Mouse (Mus musculus) right cerebral cortex, postnatal 14 days (tissue): ENCODE measurements around the gene Susd1.

Experiments
- DNase-seq: peaks from one replicate; pipeline ENCODE4 v3.0.0; 2022

Gene Susd1

DNA sequence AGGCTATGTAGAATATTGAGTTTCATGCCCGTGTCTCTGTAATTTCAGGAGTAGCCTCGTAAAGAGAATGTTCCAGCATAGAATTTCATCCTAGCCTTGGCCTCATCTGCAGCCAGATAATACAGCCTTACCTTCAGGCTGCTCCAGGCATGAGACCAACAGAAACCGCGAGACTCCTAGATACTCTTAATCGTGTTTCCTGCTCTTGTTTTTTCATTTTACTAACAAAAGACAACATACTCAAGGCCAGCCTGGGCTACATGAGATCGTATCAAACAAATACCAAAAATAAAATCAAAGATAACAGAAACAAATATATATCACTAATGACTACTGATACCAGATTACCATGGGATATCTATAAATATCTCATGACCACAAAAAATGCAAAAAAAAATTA lies 9.3 kb downstream of the Susd1 start:
- DNase-seq: no peak

DNA sequence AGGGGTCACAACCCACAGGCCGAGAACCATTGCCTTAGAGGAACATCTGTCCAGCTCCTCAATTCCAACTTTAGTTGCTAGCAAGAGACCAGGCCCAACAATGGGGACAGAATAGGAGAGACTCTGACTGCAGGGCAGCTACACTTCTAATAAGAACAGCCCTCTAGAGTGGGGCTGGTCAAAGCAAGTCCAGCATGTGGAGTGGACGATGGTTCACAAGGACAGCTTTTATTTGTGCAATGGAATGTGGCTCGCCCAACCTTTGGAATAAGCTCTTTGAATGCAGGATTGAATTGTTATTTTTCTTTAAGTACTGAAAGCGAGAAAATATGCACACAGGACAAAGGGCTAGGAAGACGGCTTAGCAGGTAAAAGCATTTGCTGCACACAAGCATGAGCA lies 12.0 kb downstream of the Susd1 start:
- DNase-seq: no peak

DNA sequence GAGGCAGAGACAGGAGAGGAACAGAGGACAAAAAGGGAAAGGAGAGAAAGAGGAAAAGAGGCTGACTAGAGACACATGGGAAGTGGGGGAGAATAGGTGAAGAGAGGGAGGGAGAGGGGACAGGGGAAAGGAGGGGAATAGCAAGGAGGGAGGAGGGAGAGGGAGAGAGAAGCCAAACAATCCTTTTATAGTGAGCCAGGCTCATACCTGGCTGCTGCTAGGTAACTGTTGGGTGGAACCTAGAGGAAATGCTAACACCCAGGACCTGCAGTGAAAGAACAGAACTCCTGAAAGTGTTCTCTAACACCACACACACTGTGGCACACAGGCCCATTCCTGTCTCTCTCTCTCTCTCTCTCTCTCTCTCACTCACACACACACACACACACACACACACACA lies 15.6 kb downstream of the Susd1 start:
- DNase-seq: no peak

DNA sequence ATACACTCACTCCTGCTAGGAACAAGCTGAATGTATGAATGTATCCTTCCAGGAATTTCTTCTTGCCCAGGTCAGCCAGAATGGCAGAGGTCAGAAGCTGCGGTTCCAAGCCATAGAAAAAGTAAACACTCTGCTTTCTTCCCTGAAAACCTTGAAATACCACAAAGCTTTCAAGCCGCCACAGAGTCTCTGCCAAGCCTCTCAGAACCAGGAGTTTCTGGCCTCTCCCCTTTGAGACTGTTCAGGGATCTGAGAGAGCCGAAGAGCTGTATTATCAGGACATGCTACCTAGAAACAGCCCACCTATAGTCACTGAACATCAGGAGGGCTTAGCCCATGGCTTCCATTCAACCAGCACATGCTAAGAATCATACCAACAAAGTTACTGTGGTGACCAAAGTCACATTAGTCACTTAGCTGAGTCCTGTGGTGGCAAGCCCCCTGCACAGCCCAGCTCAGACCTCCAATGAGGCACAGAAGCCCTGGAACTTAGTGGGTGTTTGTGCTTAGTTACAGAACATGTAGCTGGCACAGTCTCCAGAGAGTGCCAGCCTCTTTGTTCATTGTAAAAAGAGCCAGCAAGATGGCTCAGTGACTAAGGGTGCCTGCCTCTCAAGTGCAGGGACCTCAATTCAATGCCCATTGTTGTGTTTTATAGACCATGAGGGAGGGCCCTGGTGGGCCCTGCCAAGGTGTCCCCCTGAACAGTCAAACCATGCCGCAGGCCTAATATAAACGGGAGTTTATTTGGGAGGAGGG lies 16.2 kb downstream of the Susd1 start:
- no peak for DNase-seq

DNA sequence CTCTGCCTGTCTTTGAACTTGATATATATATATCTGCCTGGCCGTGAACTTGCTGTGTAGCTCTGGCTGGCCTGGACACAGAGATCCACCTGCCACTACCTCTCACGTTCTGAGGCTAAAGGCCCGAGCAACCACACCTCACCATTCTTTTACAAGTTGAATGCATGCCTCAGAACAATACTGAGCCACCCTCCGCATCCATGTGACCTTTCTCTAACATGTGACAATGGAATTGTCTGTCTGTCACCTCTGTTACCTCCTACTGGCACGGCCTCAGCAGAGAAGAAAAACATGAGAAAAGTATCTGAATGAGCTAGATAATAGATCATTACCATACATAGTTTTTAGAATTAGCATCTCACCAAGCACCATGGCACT lies 17.1 kb downstream of the Susd1 start:
- DNase-seq: no peak

DNA sequence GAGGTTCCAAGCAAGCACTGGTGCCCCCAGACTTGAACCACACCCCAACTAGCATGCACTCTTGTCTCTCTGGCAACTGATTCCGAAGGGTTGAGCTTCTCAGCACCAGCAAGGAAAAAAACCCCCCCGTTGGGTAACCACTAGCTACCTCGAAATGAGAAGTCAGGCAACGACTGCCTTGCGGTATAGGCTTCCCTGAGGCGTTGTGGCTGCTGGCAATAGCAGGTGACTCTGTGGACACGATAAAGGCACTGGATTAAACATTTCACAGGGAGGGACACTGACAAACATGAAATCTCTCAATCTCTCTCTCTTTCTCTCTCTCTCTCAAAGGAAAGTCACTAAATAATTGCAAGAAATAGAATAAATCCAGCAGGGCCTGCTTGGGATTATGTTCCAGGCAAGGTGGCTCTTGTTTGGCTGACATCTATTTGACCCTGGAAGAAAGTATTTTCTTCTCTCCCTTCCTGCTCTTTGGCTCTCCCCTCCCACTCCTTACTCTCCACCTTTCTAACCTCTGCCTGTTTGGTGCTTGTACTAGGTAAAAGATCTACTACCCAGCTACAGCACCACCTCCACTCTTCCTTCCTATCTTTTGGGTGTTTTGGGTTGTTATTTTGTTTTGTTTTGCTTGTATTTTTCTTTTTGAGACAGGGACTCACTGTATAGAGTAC lies 17.6 kb downstream of the Susd1 start:
- no peak for DNase-seq

DNA sequence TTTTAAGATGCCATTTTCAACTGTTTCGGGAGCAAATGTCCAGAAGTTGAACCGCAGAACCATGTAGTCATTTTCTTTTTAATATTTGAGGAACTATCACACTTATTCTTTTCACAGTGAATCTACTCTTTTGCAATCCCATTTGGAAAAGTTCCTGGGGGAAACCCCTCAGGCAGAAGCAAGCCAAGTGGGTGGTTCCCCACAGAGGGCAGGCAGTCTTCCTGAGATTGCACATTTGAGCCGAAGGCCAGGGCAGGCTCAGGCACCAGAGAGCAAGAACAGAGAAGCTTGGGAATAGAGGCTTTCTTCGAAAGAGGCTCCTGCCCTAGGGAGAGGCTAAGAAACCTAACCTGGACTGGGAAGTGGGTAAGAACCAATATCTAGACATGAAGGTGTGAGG lies 19.2 kb downstream of the Susd1 start:
- no peak for DNase-seq

DNA sequence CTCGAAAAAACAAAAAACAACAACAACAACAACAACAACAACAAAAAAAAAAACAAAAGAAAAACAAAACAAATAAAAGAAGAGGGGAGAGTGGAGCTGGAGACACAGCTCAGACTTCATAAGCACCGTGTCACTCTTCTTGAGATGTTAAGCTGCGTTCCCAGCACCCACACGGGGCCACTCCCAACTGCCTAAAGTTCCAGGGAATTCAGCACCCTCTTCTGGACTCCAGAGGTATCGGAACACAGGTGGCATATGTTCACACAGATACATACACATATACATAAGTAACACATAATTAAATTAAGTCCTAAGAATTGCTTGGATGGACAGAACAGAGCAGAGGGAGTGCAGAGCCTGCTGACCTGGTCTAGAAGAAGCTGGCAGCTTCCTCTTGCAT lies 25.0 kb downstream of the Susd1 start:
- DNase-seq: no peak

DNA sequence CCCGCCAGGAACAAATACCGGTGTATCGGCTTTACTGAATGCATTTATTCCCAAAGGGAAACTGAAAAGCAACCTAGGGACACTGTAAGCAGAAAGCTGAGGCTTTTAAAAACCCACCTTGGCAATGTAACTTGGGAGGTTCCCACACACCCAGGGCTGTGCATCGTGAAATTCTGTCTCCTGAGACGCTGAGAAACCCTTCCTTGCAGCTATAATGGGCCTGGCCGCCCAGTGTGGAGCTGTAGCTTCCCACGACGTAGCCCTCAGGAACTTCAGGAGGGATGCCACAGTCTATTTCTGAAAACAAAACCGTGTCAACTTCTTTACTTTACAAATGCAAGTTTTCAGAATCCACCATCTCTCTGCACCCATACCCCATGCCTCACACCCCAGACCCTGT lies 27.3 kb downstream of the Susd1 start:
- DNase-seq: no peak

DNA sequence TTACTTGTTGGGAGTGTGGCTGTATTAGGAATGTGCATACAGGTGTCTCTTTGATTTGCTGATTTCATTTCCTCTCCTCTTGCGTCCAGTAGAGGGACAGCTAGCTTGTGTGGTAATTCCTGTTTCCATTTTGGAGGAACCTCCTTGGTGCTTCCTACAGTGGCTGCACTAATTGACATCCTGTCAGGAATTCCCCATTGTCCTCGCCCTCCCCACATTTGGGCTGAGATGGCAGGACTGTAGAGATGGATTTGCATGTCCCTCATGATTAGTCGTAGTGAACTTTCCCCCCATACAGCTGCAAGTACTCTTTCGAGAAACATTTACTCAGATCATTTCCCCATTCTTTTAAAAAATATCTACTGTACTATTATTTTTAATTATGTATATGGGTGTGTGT lies 30.7 kb downstream of the Susd1 start:
- DNase-seq: no peak

DNA sequence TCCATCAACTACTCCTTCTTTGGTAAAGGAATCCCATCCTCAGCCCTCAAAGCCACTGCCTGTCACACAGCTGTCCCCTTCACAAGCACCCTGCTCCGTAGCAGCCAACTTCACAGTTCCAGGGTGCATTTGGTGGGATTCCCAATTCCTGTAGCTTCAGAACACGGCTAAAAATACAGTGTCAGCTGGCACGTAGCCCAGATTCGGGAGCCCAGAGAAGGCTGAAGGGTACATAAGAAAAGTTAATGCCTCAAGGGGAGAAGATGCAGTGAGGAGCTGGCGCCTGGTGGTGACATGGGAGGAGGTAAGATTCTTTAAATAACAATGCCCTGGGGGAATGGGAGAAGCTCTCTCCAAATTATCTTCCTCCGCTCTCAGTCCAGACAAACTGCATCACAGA lies 34.1 kb downstream of the Susd1 start:
- peak; percentile 76 for DNase-seq

DNA sequence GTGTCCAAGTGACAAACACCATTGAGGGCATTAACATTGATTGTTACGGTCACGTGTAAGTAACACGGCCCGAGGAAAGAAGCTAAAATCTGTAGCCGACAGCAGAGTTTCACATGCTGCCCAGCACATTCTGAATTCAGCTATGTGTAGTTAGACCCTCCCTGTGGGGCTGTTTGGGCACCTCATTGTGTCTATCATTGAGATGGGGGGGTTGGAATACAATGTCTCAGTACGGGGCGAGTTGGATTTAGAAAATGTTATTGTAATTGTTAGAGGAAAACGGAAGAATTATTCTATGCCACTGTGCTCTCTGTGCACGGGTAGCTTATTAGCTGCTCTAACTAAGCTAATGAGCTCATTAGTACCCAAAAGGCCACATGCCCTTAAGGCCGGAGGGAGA lies 37.5 kb downstream of the Susd1 start:
- no peak for DNase-seq

DNA sequence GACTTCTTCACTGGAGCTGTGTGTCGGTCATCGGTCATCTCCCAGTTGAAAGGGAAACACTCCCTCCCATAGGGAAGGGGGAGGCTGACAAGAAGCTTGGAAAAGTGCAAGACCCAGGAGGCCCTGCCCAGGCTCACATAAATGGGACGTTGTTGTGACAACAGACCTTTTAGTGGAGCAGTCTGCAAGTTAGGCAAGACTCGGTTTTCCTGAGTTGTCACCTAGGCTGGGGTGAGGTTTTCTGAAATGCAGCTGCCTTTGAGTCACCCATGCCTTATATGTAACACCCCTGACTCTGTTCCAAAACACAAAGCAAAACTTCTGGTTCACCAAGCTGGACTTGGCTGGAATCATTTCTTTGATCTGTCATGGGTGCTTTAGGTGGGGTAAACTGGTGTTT lies 39.1 kb downstream of the Susd1 start:
- no peak for DNase-seq

DNA sequence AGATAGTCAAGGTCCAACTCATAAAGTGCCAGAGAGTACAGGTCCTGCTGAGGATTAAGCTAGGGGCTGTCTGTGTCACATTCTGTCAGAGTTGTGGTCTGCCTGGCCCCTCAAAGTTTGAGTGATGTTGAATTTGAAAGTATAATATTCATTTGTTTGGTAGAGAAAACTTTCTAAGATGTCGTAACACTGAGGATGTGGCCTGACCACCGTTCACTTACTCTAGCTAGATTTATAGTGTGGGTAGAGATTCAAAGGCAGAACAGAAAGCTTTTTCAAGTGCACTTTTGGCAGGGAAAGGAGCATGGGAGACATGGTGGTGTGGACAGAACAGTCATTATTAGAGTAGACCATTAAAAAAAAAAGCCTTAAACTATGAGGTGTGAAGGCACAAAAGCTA lies 42.9 kb downstream of the Susd1 start:
- no peak for DNase-seq

DNA sequence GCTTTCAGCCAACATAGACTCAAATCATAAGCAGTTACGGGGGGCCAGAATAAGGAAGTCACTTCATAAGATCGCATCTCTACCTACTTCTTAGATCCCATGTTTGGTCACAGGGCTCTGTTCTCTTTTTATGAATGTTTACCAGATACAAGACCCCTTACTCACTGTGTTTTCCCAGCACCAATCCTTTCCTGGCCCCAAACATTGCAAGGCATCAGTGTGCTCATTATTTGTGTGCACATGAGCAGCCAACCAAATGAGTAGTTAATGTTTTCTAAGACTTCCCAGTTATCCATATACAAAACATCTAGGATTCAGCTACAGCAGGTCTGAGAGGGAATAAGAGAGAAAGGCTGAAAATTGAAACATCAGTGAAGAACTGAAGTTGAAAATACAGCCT lies 44.3 kb downstream of the Susd1 start:
- no peak for DNase-seq

DNA sequence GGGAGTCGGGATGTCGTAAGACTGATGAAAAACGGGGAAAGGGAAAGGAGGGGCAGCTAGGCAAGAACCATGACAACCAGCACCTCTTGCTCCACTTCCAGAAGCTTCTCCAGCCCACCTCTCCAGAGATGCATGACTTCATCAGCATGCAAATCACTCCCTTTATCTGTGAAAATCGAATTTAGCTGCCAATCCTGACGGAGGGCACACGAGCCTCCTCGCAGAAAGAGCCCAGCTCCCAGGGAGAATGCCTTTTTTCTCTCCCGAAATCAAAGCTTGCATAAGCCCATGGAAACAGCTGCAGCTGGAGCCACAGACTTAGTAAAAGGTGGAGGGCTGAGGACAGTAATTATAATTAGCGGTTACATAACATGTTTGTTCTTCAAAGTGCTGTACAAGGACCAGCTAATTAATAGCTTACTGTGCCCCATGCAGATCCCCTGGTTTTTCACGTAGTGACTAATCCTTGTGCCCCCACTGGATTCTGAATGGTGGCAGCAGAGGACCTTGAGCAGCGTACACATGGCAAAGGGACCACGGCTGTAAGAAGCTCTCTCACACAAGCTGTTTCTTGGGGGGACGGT lies 49.9 kb downstream of the Susd1 start:
- no peak for DNase-seq

DNA sequence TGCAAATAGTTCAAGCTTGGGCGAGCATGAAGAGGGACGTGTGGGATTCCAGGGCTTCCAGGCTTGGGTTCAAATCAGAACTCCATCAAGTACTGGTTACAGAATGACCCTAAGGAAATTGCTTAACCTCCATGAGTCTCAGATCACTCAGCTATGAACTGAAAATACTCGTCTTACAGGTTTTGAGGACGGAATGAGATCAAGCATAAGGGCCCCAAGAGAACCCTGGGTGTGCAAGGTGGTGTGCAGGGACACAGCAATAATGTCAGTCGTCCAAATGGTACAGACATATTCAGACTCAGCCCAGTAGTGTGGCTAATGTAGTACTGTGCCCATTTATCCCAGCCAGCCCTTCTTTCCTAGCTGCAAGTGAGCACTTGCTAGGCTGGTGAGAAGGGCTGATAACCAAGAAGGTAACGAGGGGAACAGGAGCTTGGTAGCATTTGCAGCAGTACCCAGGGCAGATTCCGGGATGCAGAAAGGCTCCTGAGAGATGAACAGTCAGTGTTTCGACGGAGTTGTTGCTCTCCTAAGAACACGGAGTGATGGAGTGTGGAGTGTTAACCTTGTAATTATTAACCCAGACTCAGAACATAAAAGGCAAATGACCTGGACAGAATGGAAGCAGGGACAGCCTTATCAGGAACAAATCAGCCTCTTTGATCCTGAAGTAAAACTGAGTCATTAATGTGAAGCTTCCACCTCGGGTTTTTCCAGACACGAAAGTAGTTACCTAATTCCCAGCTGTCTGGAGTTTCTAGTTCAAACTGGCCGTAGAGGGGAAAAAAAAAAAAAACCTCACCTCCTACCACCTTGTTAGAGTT lies 50.8 kb downstream of the Susd1 start:
- DNase-seq: no peak

DNA sequence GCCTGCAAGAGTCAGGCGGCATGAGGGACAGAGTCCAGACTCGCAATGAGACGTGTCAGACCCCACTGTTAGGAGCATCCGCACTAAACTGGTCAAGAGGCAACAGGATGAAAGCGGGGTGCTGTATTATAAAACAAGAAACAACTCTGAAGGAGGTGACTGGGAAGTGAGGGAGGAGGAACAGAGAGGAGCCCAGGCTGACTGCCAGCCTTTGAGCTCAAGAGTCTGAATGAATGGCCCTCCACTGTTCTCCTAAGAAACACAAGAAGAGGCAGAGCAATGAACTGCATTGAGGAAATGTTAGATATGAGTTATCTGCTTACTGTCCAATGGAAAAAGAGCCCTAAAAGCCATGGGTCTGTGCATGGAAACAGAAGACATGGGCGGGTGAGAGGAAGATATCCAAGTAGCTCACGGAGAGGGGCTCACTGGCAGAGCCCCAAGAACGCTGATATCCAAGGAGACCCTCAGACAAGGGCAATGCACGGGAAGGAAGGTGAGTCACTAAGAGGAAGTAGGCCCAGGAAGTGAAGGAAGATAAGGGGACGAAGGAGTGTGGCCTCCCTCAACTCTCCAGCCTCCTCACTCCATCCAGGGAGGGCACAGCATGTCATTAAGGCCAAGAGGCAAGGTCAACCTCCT lies 53.1 kb downstream of the Susd1 start:
- peak; percentile 32 for DNase-seq

DNA sequence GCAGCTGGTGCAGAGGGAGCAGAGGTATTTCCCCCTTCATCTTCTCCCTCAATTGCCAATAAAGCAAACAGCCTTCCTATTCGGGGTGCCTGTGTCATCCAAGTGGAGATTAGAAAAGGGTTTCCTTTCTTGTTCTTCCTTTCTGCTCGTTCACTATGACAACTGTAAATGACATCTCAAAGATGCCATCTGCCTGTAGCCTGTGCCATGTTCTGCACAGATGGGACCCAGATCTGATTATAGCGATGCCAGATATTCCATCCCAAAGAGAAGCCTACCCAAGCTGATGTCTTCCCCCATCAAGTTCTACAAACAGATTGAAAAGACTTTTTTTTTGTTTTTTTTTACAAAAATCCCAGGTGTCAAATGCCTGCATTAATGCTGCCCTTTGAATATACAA lies 54.6 kb downstream of the Susd1 start:
- no peak for DNase-seq

DNA sequence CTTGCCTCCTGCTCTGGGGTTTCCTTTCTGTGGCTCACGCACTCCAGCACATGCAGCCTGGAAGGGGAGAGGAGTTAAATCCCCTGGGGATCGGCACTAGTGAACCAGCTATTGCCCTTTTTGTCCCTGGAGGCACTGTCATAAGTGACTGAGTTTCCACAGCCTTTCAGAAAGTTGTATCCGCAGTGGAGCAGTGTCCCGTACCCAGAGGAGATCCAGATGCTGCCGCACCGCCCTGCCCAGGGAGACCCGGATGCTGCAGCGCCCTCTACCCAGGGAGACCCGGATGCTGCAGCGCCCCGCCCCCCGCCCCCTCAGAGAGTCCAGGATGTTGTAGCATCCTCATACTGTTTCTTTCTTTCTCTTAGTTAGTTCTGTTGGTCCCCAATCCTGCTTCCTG lies 56.3 kb downstream of the Susd1 start:
- DNase-seq: no peak

DNA sequence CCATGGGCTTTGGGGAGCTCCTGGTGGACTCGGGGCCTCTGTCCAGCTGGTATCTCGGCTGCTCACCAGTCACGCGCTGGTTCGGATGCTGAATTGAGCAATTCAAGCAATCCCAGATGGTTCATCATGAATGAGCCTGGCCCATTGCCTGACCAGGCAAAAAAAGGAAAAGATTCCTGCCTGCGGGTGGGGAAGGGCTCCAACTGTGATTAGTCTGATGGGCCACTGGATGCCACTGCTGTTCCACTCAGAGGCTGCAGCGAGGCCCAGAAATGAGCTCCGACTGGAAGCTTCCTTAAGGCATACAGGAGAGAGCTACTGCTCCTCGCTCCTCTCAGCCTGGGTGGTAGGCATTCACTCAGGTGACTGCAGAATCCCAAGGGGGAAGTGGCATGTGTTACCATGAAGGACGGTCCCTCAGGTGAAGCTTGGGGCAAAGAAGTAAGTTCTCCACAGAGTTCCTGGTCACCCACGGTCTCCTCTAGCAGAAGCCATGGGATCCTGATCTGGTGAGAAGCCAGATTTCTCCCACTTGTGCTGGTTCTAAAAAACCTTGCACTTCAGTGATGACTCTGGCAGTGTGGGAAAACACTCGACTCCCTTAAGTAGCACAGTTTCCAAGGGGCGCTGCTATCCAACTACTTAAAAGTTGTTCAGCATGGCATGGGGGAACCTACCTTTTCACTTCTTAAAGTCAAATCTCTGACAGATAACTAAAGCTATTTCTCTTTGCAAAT lies 57.3 kb downstream of the Susd1 start:
- peak; percentile 79 for DNase-seq

DNA sequence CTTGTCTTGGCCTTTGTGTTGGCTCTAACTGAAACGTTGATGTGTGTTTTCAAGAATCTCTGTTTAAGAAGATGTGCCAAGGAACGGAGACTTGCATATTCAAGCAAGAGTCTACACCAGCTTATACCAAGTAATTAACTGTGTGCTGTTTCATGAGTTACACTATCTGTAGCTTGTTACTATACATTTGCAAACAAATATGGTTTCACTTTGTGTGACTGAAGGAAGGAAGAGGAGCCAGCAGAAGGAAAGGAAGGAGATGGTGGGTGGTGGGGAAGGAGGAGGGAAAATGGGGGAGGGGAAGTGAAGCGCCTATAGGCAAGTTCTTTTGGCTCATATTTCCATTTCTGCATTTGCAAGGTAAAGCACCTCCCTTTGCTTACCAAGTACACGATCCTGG lies 58.0 kb downstream of the Susd1 start:
- no peak for DNase-seq

DNA sequence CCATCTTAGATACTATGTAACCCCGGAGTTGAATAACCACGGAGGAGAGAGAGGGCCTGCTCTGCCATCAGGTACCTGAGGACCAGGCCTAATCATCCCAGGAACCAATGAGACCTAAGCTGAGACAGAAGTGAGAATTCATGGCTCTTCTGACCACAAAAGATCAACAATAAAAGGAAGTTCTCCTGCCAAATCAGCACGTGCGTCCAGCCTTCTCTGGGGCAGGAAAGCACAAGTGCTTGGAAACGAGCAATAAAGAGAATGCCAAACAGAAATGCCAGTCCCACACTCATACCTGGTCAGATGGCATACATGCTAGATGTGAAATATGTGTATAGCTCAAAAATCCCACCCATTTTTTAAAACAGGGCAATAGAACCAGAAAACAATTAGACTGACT lies 58.6 kb downstream of the Susd1 start:
- DNase-seq: no peak
